Mouse (Mus musculus) midbrain, embryonic 10.5 days (tissue): ENCODE results near the gene Ipo13. TPM values are rescaled to one million over a fixed set of nuclear protein-coding genes. Genes with fewer than 3 reads are reported as not detected.

Experiments used
- DNase-seq: peaks from one replicate; pipeline ENCODE4 v3.0.0-alpha.2; 2017; ENCODE audit warnings: low spot score
- H3K27ac ChIP-seq: fragments of 300-500 bp; sonication (generic); replicated peaks from 2 replicates; pipeline ENCODE4 v1.5.1; 2016; ENCODE audit warnings: mild to moderate bottlenecking
- H3K27me3 ChIP-seq: fragments of 300-500 bp; sonication (generic); 2 replicates; pipeline ENCODE4 v1.6.1; 2016; ENCODE audit warnings: low read depth, mild to moderate bottlenecking; ENCODE audit not compliant: poor library complexity, severe bottlenecking
- H3K36me3 ChIP-seq: fragments of 300-500 bp; sonication (generic); 2 replicates; pipeline ENCODE4 v1.6.1; 2016; ENCODE audit warnings: mild to moderate bottlenecking, moderate library complexity
- H3K4me1 ChIP-seq: fragments of 300-500 bp; sonication (generic); 2 replicates; pipeline ENCODE4 v1.6.1; 2016
- H3K4me3 ChIP-seq: fragments of 300-500 bp; sonication (generic); 2 replicates; pipeline ENCODE4 v1.5.1; 2016; ENCODE audit warnings: mild to moderate bottlenecking, moderate library complexity
- H3K9me3 ChIP-seq: fragments of 300-500 bp; sonication (generic); replicated peaks from 2 replicates; pipeline ENCODE4 v1.6.1; 2016; ENCODE audit warnings: mild to moderate bottlenecking
- WGBS: fragments of 180-500 bp; shearing (Covaris S2); methylation state at CpG from one replicate; pipeline ENCODE4 v1.1.7; 2016; 5-methylcytosine and 5-hydroxymethylcytosine counted together
- polyA plus RNA-seq: library from polyadenylated mRNA; unstranded; fragments of >200 nt; fragmentation: Nextera tagmentation; extraction: Ambion mirVana; gene quantifications from 2 replicates; pipeline ENCODE4 v1.2.1, GENCODE M21; 2016

Ipo13 gene
- polyA plus RNA-seq, 1 experiment from 2014 or later = 66.5 TPM

DNA sequence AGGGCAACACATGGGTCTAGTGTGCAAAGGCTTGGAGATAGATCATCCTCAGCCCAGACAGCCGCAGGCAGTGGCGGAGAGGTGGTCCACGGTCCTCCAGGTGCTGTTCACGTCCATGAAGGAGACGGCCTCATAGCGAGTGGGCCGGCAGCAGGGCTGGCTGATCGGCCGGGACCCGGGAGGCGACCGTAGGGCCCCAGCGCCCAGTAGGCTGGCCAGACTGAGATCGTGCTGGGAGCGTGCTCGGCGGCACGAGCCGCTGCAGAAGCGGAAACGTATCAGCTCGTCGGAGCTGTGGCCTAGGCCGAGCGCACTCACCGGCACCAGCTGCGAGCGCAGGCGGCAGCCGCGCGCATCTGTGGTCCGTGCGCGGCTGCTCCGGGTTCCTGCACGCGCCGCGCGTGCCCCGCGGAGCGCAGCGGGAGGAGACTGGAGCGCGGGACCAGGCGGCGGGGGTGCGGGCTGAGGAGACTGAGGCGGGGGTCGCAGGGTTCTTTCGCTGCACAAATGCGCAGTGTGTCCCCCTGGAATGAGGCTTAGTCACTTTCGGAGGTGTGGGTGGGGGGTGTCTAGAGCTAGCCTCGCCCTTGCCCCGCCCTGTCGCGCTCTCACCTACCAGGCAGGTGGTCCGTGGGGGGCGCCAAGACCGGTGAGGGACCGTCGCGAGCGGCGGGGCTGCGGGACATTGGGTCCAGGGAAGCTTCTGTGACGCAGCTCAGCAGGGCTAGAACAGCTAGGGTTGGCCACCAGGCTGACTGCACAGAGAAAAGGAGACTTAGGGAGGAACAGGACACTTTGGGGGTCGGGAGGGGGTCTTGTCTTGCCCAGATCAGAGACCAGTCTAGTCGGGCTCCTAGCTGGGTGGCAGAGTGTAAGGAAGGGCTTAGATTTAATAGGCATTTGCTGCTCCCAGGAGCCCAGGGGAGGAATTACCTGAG, 12.0 kb upstream of the Ipo13 start:
- Histone ChIP-seq H3K27me3 (peaks cover 93% of the 10 kb centered on the region), H3K27ac (peak overlapping the region; percentile 69), H3K4me3 (peak overlapping the region; percentile 63), H3K36me3 (no peaks in the 10 kb centered on the region), H3K4me1 (peaks cover 34% of the 10 kb centered on the region), H3K9me3 (no peaks in the 10 kb centered on the region)
- DNase-seq = peak; percentile 55
- WGBS = 3% methylated on average over 71 of the region's 71 CpGs

DNA sequence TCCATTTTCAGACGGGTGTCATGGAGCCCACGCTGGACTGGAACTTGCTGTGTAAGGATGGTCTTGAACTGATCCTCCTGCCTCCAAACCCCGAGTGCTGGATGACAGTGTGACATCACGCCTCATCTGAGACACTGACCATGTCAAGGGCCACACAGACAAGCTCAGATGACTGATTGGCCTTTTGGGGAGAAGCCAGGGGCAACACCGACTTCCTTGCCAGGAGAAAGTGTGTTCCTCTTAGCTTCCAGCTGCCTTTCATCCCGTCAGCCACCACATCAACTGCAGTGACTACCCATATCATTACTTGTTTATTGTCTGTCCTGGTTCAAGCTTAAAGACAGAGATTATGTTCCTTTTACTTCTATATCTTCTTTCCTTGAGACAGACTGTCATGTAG, 10.1 kb upstream of the Ipo13 start:
- Histone ChIP-seq H3K9me3 (no peaks in the 10 kb centered on the region), H3K36me3 (no peaks in the 10 kb centered on the region), H3K4me1 (peaks cover 34% of the 10 kb centered on the region), H3K27me3 (peaks cover 83% of the 10 kb centered on the region), H3K4me3 (no peak overlapping the region), H3K27ac (no peak overlapping the region)
- DNase-seq = no peak
- 68% methylated on average over 5 of the region's 6 CpGs for WGBS

DNA sequence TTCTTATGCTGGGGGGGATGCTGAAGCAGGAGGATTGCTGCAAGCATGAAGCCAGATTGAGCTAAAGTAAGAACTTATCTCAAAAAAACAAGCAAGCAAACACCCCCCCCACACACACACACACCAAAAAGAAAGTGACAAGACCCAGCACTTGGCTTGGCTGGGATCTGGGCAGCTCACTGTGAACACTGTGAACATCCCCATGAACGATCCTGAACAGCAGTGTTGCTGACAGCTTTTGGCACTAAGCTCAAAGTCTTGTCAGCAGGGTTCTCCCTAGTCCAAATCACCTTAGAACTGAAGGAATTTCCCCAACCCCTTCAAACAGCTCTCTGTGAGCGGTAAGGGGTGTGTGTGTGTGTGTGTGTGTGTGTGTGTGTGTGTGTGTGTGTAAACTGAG, 8.7 kb upstream of the Ipo13 start:
- Histone ChIP-seq H3K9me3 (no peaks in the 10 kb centered on the region), H3K27me3 (peaks cover 68% of the 10 kb centered on the region), H3K4me1 (peaks cover 20% of the 10 kb centered on the region), H3K4me3 (no peak overlapping the region), H3K27ac (no peak overlapping the region), H3K36me3 (no peaks in the 10 kb centered on the region)
- no peak for DNase-seq
- 65% methylated on average over 2 of the region's 2 CpGs for WGBS

DNA sequence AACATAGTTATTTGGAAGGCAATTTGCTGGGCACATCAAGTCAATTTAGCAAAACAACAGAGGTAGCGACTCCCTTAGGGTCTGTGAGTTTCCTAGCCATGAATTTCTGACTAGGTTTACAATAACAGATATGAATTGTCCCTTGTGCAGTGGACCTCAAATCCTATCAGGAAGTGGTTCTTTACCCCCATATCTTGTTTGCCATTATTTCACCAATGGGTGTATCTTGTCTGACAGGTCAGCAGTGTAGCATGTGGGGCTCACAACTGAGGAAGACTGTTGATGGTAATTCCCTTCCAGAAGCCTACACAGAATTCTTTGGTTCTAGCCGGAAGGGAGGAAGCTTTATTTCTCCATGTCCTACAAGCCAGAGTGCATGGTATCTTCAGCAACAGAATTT, 6.6 kb upstream of the Ipo13 start:
- H3K4me3 ChIP-seq = no peak overlapping the region
- H3K9me3 ChIP-seq = no peaks in the 10 kb centered on the region
- peaks cover 1% of the 10 kb centered on the region for H3K4me1 ChIP-seq
- no peaks in the 10 kb centered on the region for H3K36me3 ChIP-seq
- no peak overlapping the region for H3K27ac ChIP-seq
- DNase-seq = no peak
- 89% methylated on average over 2 of the region's 2 CpGs for WGBS
- peaks cover 47% of the 10 kb centered on the region for H3K27me3 ChIP-seq

DNA sequence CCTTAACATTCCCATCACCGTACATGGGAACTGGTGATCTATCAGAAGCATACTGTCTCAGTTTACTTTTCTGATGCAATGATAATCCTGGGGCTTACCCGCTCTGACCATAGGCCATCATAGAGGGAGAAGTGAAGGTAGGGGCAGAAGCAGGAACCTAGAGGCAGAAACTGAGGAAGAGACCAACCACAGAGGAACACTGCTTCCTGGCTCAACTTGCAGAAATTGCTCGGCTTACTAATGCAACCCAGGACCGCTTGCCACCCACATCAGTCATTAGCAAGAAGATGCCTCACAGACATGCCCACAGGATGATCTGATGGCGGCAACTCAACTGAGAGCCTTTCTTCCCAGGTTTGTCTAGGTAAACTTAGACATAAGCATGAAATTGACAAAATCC, 4.0 kb upstream of the Ipo13 start:
- Histone ChIP-seq H3K36me3 (no peaks in the 10 kb centered on the region), H3K27ac (no peak overlapping the region), H3K9me3 (no peaks in the 10 kb centered on the region), H3K4me3 (no peak overlapping the region), H3K27me3 (peaks cover 21% of the 10 kb centered on the region), H3K4me1 (peaks cover 18% of the 10 kb centered on the region)
- no peak for DNase-seq
- 92% methylated on average over 5 of the region's 5 CpGs for WGBS

DNA sequence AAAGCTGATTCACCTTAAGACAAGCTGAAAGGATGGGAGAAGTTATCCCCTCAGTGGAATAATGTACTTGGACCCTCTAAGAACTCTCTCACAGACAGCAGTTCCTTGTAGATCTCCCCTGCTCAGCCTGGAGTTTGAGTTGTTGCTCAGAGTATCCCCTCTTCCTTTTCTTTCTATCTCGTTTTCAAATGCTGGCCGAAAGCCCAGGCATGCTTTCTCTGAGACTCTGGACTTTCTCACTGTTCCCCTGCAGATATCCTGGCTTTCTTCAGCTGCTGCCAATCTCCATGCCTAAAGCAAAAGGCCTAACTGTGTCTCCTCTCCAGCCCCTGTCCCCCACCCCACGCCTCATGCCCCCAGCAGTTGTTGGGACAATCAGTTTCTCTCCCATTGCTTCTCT, 3.5 kb upstream of the Ipo13 start:
- Histone ChIP-seq H3K27me3 (peaks cover 18% of the 10 kb centered on the region; the same call in 1 of the 2 replicates), H3K4me1 (peaks cover 23% of the 10 kb centered on the region), H3K27ac (no peak overlapping the region), H3K4me3 (no peak overlapping the region), H3K36me3 (no peaks in the 10 kb centered on the region), H3K9me3 (no peaks in the 10 kb centered on the region)
- 81% methylated on average over 3 of the region's 3 CpGs for WGBS
- DNase-seq = no peak

DNA sequence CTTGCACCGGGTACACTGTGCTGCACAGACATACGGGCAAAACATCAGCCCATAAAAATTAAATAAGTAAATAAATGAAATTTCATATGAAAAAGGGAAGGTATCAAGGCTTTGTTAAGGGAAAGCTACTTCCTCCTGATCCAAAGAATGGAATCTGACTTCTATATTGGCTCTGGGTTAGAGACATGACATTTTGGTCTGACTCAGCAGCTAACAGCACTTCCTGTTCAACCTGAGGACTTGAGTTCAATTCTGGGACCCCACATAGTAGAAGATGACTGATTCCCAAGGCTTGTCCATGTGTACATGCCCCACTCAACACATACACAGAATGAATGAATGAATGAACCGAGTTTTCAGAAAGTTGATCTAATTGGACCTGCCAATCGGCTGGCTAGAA, 3.0 kb upstream of the Ipo13 start:
- DNase-seq = no peak
- WGBS = 93% methylated on average over 4 of the region's 4 CpGs
- peaks cover 14% of the 10 kb centered on the region; the same call in 1 of the 2 replicates for H3K27me3 ChIP-seq

DNA sequence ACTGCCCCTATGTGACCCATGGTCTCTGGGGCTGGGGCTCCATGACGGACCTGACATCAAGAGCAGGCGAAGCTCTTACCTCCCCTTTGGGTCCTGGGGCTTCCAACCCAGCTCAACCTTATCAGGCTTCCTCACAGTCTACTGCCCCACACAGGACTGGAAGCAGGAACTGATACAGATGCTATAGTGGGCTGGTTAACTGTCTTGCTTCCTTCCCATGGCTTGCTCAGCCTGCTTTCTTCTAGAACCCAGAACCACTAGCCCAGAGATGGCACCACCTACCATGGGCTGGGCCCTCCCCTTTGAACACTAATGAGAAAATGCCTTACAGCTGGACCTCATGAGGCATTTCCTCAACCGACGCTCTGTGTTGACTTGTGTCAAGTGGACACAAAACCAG, 2.6 kb upstream of the Ipo13 start:
- H3K27me3 ChIP-seq = peaks cover 9% of the 10 kb centered on the region; the same call in 1 of the 2 replicates
- no peak overlapping the region for H3K4me3 ChIP-seq
- no peak overlapping the region for H3K27ac ChIP-seq
- 89% methylated on average over 4 of the region's 4 CpGs for WGBS
- H3K9me3 ChIP-seq = no peaks in the 10 kb centered on the region
- H3K36me3 ChIP-seq = peaks cover under 1% of the 10 kb centered on the region
- no peak for DNase-seq
- H3K4me1 ChIP-seq = peaks cover 32% of the 10 kb centered on the region

More for the DNA sequence above, 3.0 kb upstream of the Ipo13 start:
- Histone ChIP-seq H3K4me1 (peaks cover 27% of the 10 kb centered on the region), H3K36me3 (no peaks in the 10 kb centered on the region), H3K4me3 (no peak overlapping the region), H3K27ac (no peak overlapping the region), H3K9me3 (no peaks in the 10 kb centered on the region)

DNA sequence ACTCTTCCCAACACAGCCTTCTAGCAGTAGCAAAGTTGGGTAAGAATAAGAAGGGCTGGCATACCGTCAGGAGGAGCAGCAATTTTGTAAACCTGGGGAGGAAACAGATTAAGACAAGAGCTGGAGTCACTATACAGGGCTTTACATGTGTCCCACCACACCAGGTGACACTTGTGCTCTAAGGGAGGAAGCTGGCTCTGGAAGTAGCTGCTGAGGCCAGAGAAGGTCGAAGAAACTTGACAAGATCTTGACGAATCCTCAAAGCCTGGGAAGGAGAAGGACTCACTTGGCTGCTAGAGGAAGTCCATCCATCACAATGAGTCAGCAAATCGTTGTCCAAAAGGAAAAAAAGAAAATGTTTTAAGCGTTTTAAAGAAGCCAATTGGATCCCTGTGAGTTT, 1.6 kb upstream of the Ipo13 start:
- Histone ChIP-seq H3K27ac (no peak overlapping the region), H3K27me3 (0 out of 2 replicates have a peak, but pooled peaks cover 1% of the 10 kb centered on the region), H3K4me1 (peaks cover 42% of the 10 kb centered on the region), H3K4me3 (peak overlapping the region; percentile 71), H3K36me3 (peaks cover 11% of the 10 kb centered on the region), H3K9me3 (no peaks in the 10 kb centered on the region)
- no peak for DNase-seq
- WGBS = 93% methylated on average over 5 of the region's 5 CpGs

DNA sequence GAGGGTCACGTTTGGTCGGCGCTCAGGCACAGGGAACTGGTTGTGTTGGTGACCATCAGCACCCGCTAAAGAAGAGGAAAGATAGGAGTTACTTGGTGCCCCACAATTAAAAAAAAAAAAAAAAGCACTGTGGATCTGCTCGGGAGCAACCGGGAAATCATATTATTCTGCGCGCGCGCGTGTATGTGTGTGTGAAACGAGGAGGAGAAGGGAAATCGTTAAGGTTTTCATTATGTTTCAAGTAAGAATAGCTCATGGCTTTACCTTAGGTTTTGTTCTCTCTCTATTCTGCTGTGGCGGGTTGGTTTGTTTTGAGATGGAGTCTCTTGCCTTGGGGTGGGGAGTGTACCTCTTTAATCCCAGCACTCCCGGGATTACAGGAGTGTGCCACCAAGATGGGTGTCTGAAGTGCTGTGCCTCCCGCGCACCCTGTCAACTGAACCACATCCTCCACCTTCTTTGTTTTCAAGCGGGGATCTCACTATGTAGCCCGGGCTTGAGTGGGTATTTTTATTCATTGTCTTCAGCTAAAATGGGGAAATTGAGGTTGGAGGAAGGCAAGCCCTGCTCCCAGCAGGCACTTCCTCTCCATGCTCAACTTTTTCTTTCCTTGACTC, 798 bp upstream of the Ipo13 start:
- Histone ChIP-seq H3K27ac (peak overlapping the region; percentile 97), H3K36me3 (peaks cover 19% of the 10 kb centered on the region), H3K9me3 (no peaks in the 10 kb centered on the region), H3K4me1 (peaks cover 42% of the 10 kb centered on the region), H3K27me3 (no peaks in the 10 kb centered on the region), H3K4me3 (peak overlapping the region; percentile 71)
- peak; percentile 28 for DNase-seq
- WGBS = 9% methylated on average over 19 of the region's 19 CpGs

DNA sequence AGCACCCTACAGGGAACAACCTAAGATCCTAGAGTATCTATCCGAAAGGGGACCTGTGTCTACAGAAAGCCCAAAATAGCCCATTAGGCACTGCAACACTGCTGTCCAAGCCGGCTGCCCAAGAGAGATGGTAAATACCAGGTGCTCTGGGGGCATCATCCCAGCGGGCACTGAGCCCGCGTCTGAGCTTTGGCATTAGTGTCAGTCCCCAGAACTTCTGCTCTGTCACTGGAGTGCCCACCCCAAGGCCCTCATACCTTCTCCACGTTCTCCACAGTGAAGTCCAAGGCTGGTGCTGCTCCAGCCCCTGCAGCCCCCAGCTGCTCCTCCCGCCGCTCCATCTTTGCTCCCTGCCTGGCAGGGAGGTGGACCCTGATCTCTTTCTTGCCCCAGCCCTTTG, 768 bp downstream of the Ipo13 start:
- DNase-seq = peak; percentile 18

DNA sequence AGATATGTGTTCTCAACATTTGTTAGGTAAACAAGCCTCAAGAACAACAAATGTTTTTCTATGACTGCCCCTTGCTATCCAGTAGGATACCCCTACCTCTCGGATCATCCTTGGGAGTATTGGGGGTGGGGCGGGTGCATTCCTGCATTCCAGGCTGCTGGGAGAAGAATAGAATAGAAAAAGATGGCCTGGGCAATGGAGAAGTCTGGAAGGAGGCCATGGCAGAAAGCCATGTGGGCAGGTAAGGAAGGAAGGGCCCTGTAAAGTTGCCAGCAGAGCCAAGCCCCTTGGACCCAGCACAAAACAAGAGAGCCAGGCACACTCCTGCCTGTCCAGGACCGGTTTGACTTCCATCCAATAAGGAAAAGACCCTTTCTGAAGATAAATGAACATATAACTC, 1.4 kb downstream of the Ipo13 start:
- Histone ChIP-seq H3K27me3 (no peaks in the 10 kb centered on the region), H3K36me3 (peaks cover 41% of the 10 kb centered on the region), H3K27ac (no peak overlapping the region; the same call in 1 of the 2 replicates), H3K4me1 (peaks cover 60% of the 10 kb centered on the region), H3K9me3 (no peaks in the 10 kb centered on the region), H3K4me3 (peak overlapping the region; percentile 71)
- 58% methylated on average over 3 of the region's 3 CpGs for WGBS
- DNase-seq = no peak

More for the DNA sequence above, 768 bp downstream of the Ipo13 start:
- H3K9me3 ChIP-seq = no peaks in the 10 kb centered on the region
- peak overlapping the region; percentile 97 for H3K27ac ChIP-seq
- peaks cover 54% of the 10 kb centered on the region for H3K4me1 ChIP-seq
- H3K27me3 ChIP-seq = no peaks in the 10 kb centered on the region
- H3K4me3 ChIP-seq = peak overlapping the region; percentile 71
- 19% methylated on average over 8 of the region's 8 CpGs for WGBS
- peaks cover 35% of the 10 kb centered on the region for H3K36me3 ChIP-seq
